Mouse (Mus musculus): ENCODE measurements around the gene Mutyh. TPM values are rescaled to one million over a fixed set of nuclear protein-coding genes. Genes with fewer than 3 reads are reported as not detected.
"Not testable (repeated sequence)": the region's sequence is repeated elsewhere in the genome, so short reads cannot be mapped to it uniquely, and the experiment has no call there.

Mutyh gene
- polyA plus RNA-seq, 1 experiment from 2014 or later, result 8.8 TPM

DNA sequence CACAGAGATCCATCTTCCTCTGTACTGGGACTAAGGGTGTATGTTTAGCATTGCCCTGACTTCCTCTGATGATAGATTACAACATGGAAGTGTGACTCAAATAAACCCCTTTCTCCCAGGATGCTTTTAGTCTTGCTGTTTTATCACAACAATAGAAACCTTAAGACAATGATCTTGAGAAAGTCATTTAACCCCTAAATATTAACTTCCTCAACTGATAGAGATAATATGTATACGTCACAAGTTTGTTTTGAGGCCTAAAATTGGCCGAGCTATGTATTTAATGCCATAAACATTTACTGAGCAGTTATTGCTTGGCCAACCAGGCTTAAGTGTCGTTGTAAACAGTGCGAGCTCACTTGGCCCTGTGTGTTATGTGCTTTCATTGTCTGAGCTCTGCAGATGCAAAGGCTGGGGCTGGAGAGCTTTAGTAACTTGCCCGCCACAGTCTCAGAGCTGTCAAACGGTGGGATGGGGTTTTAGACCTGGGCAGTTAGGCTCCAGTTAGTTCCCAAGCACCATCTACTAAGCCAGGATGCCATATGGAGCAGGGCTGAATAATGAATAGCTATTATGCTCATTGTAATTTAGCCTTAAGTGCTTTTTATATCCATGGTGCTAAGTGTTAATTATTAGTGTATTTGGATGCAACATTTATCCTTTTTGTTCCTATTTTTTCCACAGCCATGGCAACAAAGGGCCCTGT lies 22.0 kb downstream of the Mutyh start:
- DNase-seq (ENCODE audit: low spot score), result no peak
- no peak overlapping the region for H3K27ac ChIP-seq
- WGBS, result 36% methylated on average over 6 of the region's 6 CpGs

GRCm38 (mm10) chr4:116830070-116830368 lies 22.5 kb downstream of the Mutyh start:
- no peak overlapping the region for H3K27ac ChIP-seq
- no peaks in the 10 kb centered on the region for H3K27me3 ChIP-seq (ENCODE audit: insufficient read depth, low read length)
- no peak overlapping the region for H3K9ac ChIP-seq (ENCODE audit: low read depth, low read length)
- H3K4me3 ChIP-seq (replicated peaks; ENCODE audit: low read depth, low read length), result no peak overlapping the region
- ATAC-seq (replicated peaks; ENCODE audit: low FRiP score, low read depth) (0 out of 2 replicates have a peak, but pooled peaks have one; percentile 50), DNase-seq (ENCODE audit: low spot score) (peak; percentile 82)
- H3K4me2 ChIP-seq (ENCODE audit: low read length), result no peak overlapping the region
- TF ChIP-seq CTCF (IDR thresholded peaks at IDR 0.05; ENCODE audit: low read depth), result no peak
- no peaks in the 10 kb centered on the region for H3K9me3 ChIP-seq (replicated peaks; ENCODE audit: low read length)
- H3K36me3 ChIP-seq (ENCODE audit: insufficient read depth, low read length), result no peaks in the 10 kb centered on the region
- 8% methylated on average over 6 of the region's 6 CpGs for WGBS
- H3K4me1 ChIP-seq (replicated peaks; ENCODE audit: insufficient read depth, low read length), result no peaks in the 10 kb centered on the region

More for the DNA sequence above, 22.0 kb downstream of the Mutyh start:
- Histone ChIP-seq H3K36me3 (ENCODE audit: insufficient read depth, low read length) (no peaks in the 10 kb centered on the region), H3K4me2 (ENCODE audit: low read length) (no peak overlapping the region), H3K9me3 (replicated peaks; ENCODE audit: low read length) (no peaks in the 10 kb centered on the region), H3K9ac (ENCODE audit: low read depth, low read length) (no peak overlapping the region), H3K4me1 (replicated peaks; ENCODE audit: insufficient read depth, low read length) (no peaks in the 10 kb centered on the region), H3K4me3 (replicated peaks; ENCODE audit: low read depth, low read length) (no peak overlapping the region), H3K27me3 (ENCODE audit: insufficient read depth, low read length) (no peaks in the 10 kb centered on the region)
- no peak for ATAC-seq (replicated peaks; ENCODE audit: low FRiP score, low read depth)
- TF ChIP-seq CTCF (IDR thresholded peaks at IDR 0.05; ENCODE audit: low read depth), result no peak

DNA sequence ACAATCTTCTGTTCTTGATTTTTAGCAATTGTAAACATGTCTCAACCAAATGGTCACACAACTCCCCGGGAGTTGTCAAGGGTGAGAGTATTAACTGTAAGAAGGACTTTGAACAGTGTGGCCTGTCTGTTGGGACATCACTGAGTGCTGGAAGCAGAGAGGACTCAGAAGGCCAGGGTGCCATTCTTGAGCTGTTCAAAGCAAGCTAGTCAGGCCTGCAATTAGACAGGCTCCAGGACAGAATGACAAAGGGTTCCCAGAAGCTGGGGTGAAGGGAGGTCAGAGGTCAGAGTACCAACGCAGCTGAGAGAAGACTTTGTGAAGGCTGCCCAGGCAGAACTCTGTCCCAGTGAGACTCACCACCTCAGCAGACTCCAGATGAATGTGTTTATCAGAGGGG lies 31.5 kb downstream of the Mutyh start:
- ATAC-seq (replicated peaks; ENCODE audit: low FRiP score, low read depth), result no peak
- Histone ChIP-seq H3K4me3 (replicated peaks; ENCODE audit: low read depth, low read length) (no peak overlapping the region), H3K4me1 (replicated peaks; ENCODE audit: insufficient read depth, low read length) (no peaks in the 10 kb centered on the region), H3K36me3 (ENCODE audit: insufficient read depth, low read length) (no peaks in the 10 kb centered on the region), H3K4me2 (ENCODE audit: low read length) (no peak overlapping the region), H3K9me3 (replicated peaks; ENCODE audit: low read length) (no peaks in the 10 kb centered on the region), H3K9ac (ENCODE audit: low read depth, low read length) (no peak overlapping the region), H3K27me3 (ENCODE audit: insufficient read depth, low read length) (no peaks in the 10 kb centered on the region), H3K27ac (no peak overlapping the region)
- TF ChIP-seq CTCF (IDR thresholded peaks at IDR 0.05; ENCODE audit: low read depth), result no peak
- WGBS, result 23% methylated on average over 2 of the region's 2 CpGs
- no peak for DNase-seq (ENCODE audit: low spot score)

GRCm38 (mm10) chr4:116840096-116840495 lies 32.6 kb downstream of the Mutyh start:
- H3K4me3 ChIP-seq (replicated peaks; ENCODE audit: low read depth, low read length); H3K36me3 ChIP-seq (ENCODE audit: insufficient read depth, low read length); H3K4me2 ChIP-seq (ENCODE audit: low read length); H3K4me1 ChIP-seq (replicated peaks; ENCODE audit: insufficient read depth, low read length); H3K27me3 ChIP-seq (ENCODE audit: insufficient read depth, low read length); H3K27ac ChIP-seq; DNase-seq (ENCODE audit: low spot score); ATAC-seq (replicated peaks; ENCODE audit: low FRiP score, low read depth); H3K9ac ChIP-seq (ENCODE audit: low read depth, low read length); H3K9me3 ChIP-seq (replicated peaks; ENCODE audit: low read length): not testable (repeated sequence)
- WGBS, result 29% methylated on average over 20 of the region's 29 CpGs

GRCm38 (mm10) chr4:116840841-116841240 lies 33.3 kb downstream of the Mutyh start:
- Histone ChIP-seq H3K27me3 (ENCODE audit: insufficient read depth, low read length) (no peaks in the 10 kb centered on the region), H3K9ac (ENCODE audit: low read depth, low read length) (no peak overlapping the region), H3K4me3 (replicated peaks; ENCODE audit: low read depth, low read length) (no peak overlapping the region), H3K27ac (no peak overlapping the region), H3K4me2 (ENCODE audit: low read length) (no peak overlapping the region), H3K36me3 (ENCODE audit: insufficient read depth, low read length) (no peaks in the 10 kb centered on the region), H3K4me1 (replicated peaks; ENCODE audit: insufficient read depth, low read length) (no peaks in the 10 kb centered on the region), H3K9me3 (replicated peaks; ENCODE audit: low read length) (no peaks in the 10 kb centered on the region)
- ATAC-seq (replicated peaks; ENCODE audit: low FRiP score, low read depth) (no peak), DNase-seq (ENCODE audit: low spot score) (no peak)
- WGBS, result 78% methylated on average over 6 of the region's 6 CpGs
- no peak for TF ChIP-seq CTCF (IDR thresholded peaks at IDR 0.05; ENCODE audit: low read depth)

GRCm38 (mm10) chr4:116844324-116844723 lies 36.8 kb downstream of the Mutyh start:
- no peak overlapping the region for H3K4me3 ChIP-seq (replicated peaks; ENCODE audit: low read depth, low read length)
- WGBS, result 97% methylated on average over 3 of the region's 3 CpGs
- ATAC-seq (replicated peaks; ENCODE audit: low FRiP score, low read depth) (no peak), DNase-seq (ENCODE audit: low spot score) (no peak)
- H3K36me3 ChIP-seq (ENCODE audit: insufficient read depth, low read length), result no peaks in the 10 kb centered on the region
- H3K4me1 ChIP-seq (replicated peaks; ENCODE audit: insufficient read depth, low read length), result no peaks in the 10 kb centered on the region
- no peak overlapping the region for H3K9ac ChIP-seq (ENCODE audit: low read depth, low read length)
- no peak overlapping the region for H3K4me2 ChIP-seq (ENCODE audit: low read length)
- H3K9me3 ChIP-seq (replicated peaks; ENCODE audit: low read length), result no peaks in the 10 kb centered on the region
- no peak overlapping the region for H3K27ac ChIP-seq
- H3K27me3 ChIP-seq (ENCODE audit: insufficient read depth, low read length), result no peaks in the 10 kb centered on the region
- TF ChIP-seq CTCF (IDR thresholded peaks at IDR 0.05; ENCODE audit: low read depth), result no peak

DNA sequence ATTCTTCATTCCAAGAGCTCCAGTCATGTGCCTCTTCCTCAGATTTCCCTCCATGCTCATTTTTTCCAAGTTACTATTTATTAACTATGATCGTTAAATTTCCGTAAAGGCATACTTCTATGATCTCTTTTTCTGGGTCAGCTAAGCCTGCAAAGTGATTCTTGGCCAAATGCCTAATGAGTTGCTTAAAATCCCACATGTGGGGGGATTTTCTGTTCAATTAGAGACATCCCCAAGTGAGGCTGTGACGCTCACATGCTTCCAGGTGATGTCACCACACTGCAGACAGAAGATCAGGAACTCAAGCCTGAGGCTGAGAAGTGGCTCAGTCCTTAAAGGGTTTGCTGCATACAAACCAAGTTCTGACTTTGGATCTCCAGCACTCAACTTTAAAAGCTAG lies 42.4 kb downstream of the Mutyh start:
- Histone ChIP-seq H3K4me2 (ENCODE audit: low read length) (no peak overlapping the region), H3K9me3 (replicated peaks; ENCODE audit: low read length) (no peaks in the 10 kb centered on the region), H3K4me3 (replicated peaks; ENCODE audit: low read depth, low read length) (no peak overlapping the region), H3K4me1 (replicated peaks; ENCODE audit: insufficient read depth, low read length) (no peaks in the 10 kb centered on the region), H3K36me3 (ENCODE audit: insufficient read depth, low read length) (no peaks in the 10 kb centered on the region), H3K27me3 (ENCODE audit: insufficient read depth, low read length) (no peaks in the 10 kb centered on the region), H3K27ac (no peak overlapping the region), H3K9ac (ENCODE audit: low read depth, low read length) (no peak overlapping the region)
- ATAC-seq (replicated peaks; ENCODE audit: low FRiP score, low read depth), result no peak
- no peak for TF ChIP-seq CTCF (IDR thresholded peaks at IDR 0.05; ENCODE audit: low read depth)
- DNase-seq (ENCODE audit: low spot score), result no peak
- WGBS, result 67% methylated on average over 3 of the region's 3 CpGs
